Mouse (Mus musculus): ENCODE measurements at regions not wholly inside any gene's neighbourhood (a gene's known extent, or its start where the extent isn't known, plus 50 kb on each side); places are given as distances from the start of the nearest gene placed in this dataset.
A peak's percentile ranks its signal among the peaks of the same experiment; 100 is the strongest.

DNA sequence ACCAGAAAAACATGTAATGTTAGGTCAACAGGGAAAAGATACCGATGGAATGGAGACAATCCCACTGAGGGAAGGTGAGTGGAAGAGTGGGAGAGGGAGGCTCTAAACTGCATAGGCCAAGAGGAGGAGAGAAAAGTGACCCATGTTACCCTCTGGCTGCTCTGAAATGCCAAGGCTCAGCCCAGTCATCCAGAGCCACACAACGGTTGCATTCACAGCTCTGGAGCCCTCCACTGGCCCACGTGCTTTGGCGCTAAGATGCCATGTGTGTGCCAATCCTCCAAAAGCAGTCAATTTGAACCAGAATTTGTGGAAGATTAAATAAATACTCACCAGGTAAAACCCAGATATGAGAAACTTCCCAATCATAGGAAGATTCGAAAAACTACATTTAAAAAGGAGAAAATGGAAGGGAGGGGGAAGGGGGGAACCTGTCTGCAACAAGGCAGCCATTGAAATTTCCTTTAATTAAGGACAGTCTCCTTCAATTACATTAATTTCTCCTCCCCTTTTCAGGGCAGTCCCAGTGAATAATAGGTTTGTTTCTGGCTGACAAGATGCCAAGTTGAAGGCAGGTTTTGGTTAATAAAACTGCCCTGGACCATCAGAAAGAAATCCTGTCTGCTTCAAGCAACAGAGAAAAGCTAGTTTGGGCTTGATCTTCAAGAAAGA, 332.5 kb downstream of the Sorl1 start:
- 0 out of 2 replicates have a peak overlapping the region, but pooled peaks have one; percentile 9 for H3K27ac ChIP-seq
- H3K9ac ChIP-seq: no peak overlapping the region
- H3K36me3 ChIP-seq: no peaks in the 10 kb centered on the region
- 80% methylated on average over 5 of the region's 5 CpGs for WGBS
- H3K27me3 ChIP-seq: no peaks in the 10 kb centered on the region
- no peak for ATAC-seq (ENCODE audit: low FRiP score)
- H3K4me3 ChIP-seq: no peak overlapping the region
- H3K4me2 ChIP-seq: no peak overlapping the region
- H3K9me3 ChIP-seq: no peaks in the 10 kb centered on the region
- H3K4me1 ChIP-seq (replicated peaks): peaks cover 12% of the 10 kb centered on the region

DNA sequence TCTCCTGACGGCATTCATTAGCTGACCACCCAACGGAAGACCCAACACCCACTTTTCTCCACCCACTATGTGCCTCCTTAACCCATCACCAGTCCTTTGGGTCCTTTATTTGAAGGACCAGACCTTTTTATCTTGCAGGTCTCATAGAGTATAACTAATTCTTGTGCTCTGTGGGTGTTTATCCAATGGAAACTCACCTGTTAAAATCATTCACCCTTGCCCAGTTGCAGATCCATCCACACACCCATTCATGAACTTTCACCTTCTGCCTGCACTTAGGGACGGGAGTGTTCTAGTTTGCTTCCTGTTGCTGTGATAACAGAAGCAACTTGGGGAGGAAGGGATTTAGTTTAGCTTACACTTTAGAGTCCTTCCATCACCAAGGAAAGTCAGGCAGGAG, 339.0 kb downstream of the Sorl1 start:
- no peaks in the 10 kb centered on the region for H3K36me3 ChIP-seq
- H3K27me3 ChIP-seq: no peaks in the 10 kb centered on the region
- no peak overlapping the region for H3K27ac ChIP-seq
- H3K4me2 ChIP-seq: no peak overlapping the region
- H3K9ac ChIP-seq: no peak overlapping the region
- no peak for ATAC-seq (ENCODE audit: low FRiP score)
- H3K4me3 ChIP-seq: no peak overlapping the region
- H3K9me3 ChIP-seq: peaks cover 8% of the 10 kb centered on the region; the same call in 1 of the 2 replicates
- H3K4me1 ChIP-seq (replicated peaks): no peaks in the 10 kb centered on the region
- 81% methylated on average over 3 of the region's 3 CpGs for WGBS

DNA sequence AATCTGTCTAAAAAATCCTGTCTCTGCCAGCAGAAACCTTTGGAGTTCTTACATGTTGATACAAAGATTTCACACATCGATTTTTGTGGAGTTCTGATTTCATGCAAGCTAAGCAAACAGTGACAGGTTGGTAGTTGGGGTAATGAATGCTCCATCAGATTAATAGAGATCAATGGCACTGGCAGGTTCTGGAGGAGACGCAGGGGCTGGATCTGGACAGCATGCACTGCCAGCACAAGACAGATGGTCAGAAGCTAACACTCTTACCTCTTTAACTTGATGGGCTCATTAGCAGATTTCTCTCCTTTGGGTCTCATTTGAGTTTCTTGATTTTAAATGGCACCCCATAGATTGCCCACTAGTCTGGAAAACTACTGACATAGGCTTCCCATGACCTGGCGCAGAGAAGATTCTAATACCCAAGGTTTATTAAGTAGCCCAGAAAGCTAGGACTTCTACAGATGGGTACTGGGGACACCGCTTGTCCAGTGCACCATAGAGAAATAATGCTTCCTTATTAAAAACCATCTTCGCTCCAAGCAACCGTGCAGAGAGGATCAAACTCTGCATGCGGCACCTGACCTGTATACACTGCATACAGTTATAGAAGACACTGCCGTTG, 351.7 kb downstream of the Sorl1 start:
- no peaks in the 10 kb centered on the region for H3K27me3 ChIP-seq
- no peak overlapping the region for H3K9ac ChIP-seq
- 0 out of 2 replicates have a peak overlapping the region, but pooled peaks have one; percentile 35 for H3K27ac ChIP-seq
- no peak overlapping the region for H3K4me3 ChIP-seq
- no peak overlapping the region for H3K4me2 ChIP-seq
- no peaks in the 10 kb centered on the region for H3K9me3 ChIP-seq
- no peak for ATAC-seq (ENCODE audit: low FRiP score)
- WGBS: 88% methylated on average over 8 of the region's 8 CpGs
- no peaks in the 10 kb centered on the region for H3K4me1 ChIP-seq (replicated peaks)
- no peaks in the 10 kb centered on the region for H3K36me3 ChIP-seq

DNA sequence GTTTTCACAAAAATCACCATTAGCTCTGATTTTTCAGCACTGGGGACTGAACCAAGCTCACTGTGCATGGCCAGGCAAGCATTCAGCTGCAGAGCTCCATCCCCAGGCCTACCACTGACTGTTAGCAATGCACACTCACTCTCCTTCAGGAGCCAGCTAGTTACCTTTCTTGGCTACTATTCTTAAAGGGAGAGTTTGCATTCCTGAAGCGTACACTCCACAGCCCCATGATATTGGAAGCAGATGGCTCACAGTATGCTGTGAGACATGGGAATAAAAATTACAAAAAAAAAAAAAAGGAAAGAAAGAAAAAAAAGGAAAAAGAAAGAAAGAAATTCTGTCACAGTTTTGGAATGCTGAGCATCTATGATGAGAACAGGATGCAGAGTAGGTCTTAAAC, 352.8 kb downstream of the Sorl1 start:
- H3K36me3 ChIP-seq: no peaks in the 10 kb centered on the region
- H3K27ac ChIP-seq: no peak overlapping the region
- H3K9me3 ChIP-seq: no peaks in the 10 kb centered on the region
- H3K4me1 ChIP-seq (replicated peaks): peaks cover 6% of the 10 kb centered on the region
- ATAC-seq (ENCODE audit: low FRiP score): no peak
- 82% methylated on average over 1 of the region's 1 CpGs for WGBS
- H3K4me3 ChIP-seq: no peak overlapping the region
- H3K27me3 ChIP-seq: no peaks in the 10 kb centered on the region
- no peak overlapping the region for H3K4me2 ChIP-seq
- no peak overlapping the region for H3K9ac ChIP-seq

DNA sequence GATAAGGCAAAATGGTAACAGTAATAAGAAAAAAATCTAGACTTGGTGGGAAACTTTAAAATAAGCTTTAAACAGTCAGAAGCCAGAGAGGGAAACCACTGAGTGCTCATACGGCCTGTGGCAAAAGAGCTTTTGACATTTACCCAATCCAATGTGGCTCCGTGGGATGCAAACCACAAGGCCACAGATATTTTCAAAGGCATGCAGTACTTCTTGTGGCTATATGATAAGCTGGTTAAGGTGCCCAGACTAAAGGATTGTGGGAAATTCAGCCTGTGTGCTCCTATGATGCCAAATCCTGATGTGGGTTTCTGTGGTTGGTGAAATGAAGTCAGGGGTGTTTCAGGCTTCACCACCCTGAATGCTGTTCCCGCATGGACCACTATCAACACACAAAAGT, 355.8 kb downstream of the Sorl1 start:
- no peak overlapping the region for H3K27ac ChIP-seq
- H3K9ac ChIP-seq: no peak overlapping the region
- no peaks in the 10 kb centered on the region for H3K36me3 ChIP-seq
- H3K27me3 ChIP-seq: no peaks in the 10 kb centered on the region
- H3K4me2 ChIP-seq: no peak overlapping the region
- H3K9me3 ChIP-seq: no peaks in the 10 kb centered on the region
- ATAC-seq (ENCODE audit: low FRiP score): no peak
- H3K4me3 ChIP-seq: no peak overlapping the region
- peaks cover 10% of the 10 kb centered on the region for H3K4me1 ChIP-seq (replicated peaks)
- 85% methylated on average over 3 of the region's 3 CpGs for WGBS

DNA sequence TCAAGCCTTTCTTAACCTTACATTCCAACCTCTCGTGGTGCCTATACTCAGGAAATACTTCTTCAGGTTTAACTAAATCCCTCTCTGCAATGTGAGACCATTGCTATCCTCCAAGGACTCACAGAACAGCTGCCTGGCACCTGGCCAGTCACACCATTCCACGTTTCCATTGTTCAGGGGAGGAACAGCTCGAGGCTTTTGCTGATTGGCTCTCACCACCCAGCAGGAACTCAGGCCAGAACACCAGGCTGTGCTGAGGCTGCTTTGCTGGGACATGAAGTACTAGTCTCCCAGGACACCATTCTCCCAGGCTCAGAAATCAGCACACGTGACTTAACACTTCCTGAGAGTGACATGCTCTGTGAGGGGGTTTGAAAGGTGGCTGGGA, 357.6 kb downstream of the Sorl1 start:
- Histone ChIP-seq H3K27ac (peak overlapping the region; percentile 75), H3K9me3 (no peaks in the 10 kb centered on the region), H3K27me3 (no peaks in the 10 kb centered on the region), H3K9ac (no peak overlapping the region), H3K36me3 (no peaks in the 10 kb centered on the region), H3K4me2 (no peak overlapping the region), H3K4me3 (no peak overlapping the region), H3K4me1 (replicated peaks) (peaks cover 10% of the 10 kb centered on the region)
- peak; percentile 74 for ATAC-seq (ENCODE audit: low FRiP score)
- WGBS: 9% methylated on average over 4 of the region's 4 CpGs

DNA sequence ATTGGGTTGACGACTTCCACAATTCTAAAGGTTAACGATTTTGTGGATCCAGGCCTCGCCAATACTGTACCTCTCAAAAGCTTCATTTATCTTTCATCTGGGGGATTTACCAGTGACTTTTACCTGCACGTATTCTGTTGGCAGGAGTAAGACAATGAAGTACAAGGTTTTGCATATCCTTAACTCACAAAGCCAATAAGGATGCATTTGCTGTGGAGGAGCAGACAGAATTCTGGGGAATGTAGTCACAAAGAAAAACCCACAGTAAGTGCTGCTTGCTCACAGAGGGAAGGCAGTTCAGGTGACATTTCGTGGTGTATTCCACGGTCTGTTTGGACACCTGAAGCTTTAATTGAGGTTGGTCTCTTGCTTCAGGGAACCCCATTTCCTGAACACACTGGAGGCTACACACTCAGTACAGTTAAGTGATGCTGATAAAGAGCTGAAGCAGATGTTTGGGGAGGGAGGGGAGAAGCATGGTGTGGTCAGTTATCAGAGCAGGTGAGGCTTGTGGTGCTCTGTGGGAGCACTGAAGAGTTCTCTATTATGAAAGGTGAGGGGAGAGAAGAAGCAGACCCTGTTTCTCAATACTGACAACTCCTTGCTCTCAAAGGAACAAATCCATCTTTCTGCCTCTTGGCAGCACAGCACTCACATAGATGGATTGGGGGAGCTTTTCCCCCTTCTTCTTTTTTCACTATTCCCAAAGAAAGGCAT, 358.1 kb downstream of the Sorl1 start:
- Histone ChIP-seq H3K36me3 (no peaks in the 10 kb centered on the region), H3K4me1 (replicated peaks) (peaks cover 10% of the 10 kb centered on the region), H3K9ac (no peak overlapping the region), H3K4me2 (no peak overlapping the region), H3K9me3 (no peaks in the 10 kb centered on the region), H3K27me3 (no peaks in the 10 kb centered on the region), H3K27ac (peak overlapping the region; percentile 75), H3K4me3 (no peak overlapping the region)
- 89% methylated on average over 6 of the region's 6 CpGs for WGBS
- ATAC-seq (ENCODE audit: low FRiP score): peak; percentile 17; the same call in 1 of the 2 replicates

DNA sequence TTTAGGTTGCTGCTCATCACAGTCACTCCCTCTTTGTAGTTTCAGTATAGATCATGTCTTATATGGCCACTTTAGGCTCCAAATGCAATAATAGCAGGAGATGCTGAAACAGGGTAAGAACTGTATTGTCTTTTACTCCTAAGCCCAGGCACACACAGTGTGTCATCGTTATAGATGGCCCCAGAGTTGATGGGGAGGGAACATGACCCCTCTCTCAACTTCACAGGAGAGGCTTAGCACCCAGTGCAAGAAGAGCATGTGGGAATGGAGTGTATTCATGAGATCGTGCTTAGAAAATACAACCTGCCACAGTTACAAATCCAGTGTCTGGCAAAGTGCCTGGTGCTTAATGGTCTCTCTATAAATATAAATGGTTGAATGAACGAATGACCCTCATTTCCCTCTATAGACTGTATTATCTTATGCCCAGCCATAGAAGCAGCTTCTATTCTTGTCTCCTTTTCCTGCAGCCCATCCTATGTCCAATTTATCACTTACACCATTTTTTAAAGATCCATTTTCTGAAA, 363.0 kb downstream of the Sorl1 start:
- Histone ChIP-seq H3K4me3 (no peak overlapping the region), H3K9me3 (no peaks in the 10 kb centered on the region), H3K36me3 (no peaks in the 10 kb centered on the region), H3K4me2 (no peak overlapping the region), H3K4me1 (replicated peaks) (peaks cover 2% of the 10 kb centered on the region; the same call in 1 of the 2 replicates), H3K27ac (no peak overlapping the region), H3K9ac (no peak overlapping the region), H3K27me3 (no peaks in the 10 kb centered on the region)
- ATAC-seq (ENCODE audit: low FRiP score): no peak
- 53% methylated on average over 3 of the region's 3 CpGs for WGBS

DNA sequence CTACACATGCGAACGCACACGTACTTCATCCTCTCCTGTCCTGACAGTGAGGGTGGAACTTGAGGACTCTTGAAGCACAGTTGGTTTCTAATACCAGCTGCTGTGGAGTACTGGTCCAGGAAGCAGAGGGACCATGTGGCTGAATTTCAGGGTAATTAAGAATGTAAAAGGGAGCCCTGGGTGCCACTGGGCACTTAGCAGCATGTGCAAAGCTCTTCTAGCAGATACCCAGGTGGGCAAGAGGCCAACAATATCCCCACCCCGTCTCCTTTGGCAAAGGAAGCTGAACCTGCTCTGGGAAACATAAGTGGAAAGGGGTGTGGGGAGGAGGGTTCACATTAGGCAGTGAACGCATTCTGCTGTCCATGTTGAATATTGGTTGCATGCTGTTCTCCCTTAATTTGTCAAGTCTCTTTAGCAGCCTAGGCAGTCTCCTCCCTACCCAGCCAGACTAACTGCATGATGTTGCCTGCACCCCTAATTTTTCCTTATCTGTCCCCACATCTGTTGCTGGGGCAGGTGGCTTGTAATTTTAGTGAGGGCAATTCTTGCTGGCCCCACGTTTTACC, 369.6 kb downstream of the Sorl1 start:
- no peaks in the 10 kb centered on the region for H3K27me3 ChIP-seq
- ATAC-seq (ENCODE audit: low FRiP score): peak; percentile 68
- no peak overlapping the region for H3K4me2 ChIP-seq
- H3K27ac ChIP-seq: peak overlapping the region; percentile 52
- no peaks in the 10 kb centered on the region for H3K9me3 ChIP-seq
- WGBS: 56% methylated on average over 6 of the region's 6 CpGs
- H3K4me3 ChIP-seq: no peak overlapping the region
- peaks cover 11% of the 10 kb centered on the region for H3K4me1 ChIP-seq (replicated peaks)
- no peaks in the 10 kb centered on the region for H3K36me3 ChIP-seq
- no peak overlapping the region for H3K9ac ChIP-seq

DNA sequence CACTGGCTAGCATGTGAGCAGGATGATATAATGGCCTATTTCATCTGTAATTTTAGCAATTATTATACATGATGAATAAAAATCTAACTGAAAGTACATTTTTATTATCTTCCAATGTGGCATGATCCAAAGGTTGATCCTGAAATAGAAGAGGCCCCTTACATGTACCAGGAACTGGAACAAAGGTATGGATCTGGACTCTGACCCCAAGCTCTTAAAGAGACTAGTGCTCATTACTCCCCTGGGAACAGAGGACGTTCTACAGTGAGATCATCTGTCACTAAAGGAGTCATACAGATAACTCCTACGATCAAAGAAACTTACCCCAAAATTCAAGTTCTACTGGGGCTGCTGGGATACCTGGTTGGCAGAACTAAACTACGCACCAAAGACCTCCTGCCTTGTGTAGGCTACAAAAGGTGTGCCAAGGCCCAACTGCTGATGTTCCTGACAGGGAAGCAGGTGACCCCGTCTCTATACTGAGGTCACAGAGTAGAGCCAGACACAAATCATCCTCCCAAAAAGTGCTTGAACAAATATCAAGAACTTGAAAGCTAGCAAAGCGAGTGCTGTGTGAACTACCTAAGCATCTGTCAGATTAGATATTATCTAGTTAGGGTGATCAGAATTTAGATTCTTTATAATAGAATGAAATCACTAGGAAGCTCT, 378.0 kb downstream of the Sorl1 start:
- no peaks in the 10 kb centered on the region for H3K27me3 ChIP-seq
- no peak overlapping the region for H3K27ac ChIP-seq
- ATAC-seq (ENCODE audit: low FRiP score): no peak
- H3K4me3 ChIP-seq: no peak overlapping the region
- H3K9ac ChIP-seq: no peak overlapping the region
- H3K4me1 ChIP-seq (replicated peaks): no peaks in the 10 kb centered on the region
- H3K9me3 ChIP-seq: no peaks in the 10 kb centered on the region
- WGBS: 86% methylated on average over 5 of the region's 5 CpGs
- H3K36me3 ChIP-seq: no peaks in the 10 kb centered on the region
- H3K4me2 ChIP-seq: no peak overlapping the region

DNA sequence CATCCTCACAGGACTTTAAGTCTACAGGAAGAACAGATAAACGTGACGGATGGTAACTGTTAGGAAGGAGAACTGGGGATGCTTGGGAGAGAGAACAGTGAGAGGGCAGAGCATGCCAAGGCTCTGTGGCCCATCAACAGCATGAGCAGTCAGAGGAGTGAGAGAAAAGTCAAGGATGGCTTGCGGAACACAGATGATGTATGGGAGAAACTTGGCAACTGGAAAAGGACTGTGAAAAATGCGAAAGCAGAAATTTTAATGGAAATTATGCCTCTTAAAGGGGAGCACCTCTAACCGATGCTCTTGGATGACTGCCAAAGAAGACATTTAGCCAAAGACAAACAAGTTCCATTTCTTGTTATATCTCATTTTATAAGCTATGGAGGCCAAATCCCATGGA, 382.6 kb downstream of the Sorl1 start:
- no peaks in the 10 kb centered on the region for H3K27me3 ChIP-seq
- H3K27ac ChIP-seq: no peak overlapping the region
- no peaks in the 10 kb centered on the region for H3K9me3 ChIP-seq
- no peaks in the 10 kb centered on the region for H3K36me3 ChIP-seq
- WGBS: 65% methylated on average over 5 of the region's 5 CpGs
- H3K9ac ChIP-seq: no peak overlapping the region
- no peak overlapping the region for H3K4me2 ChIP-seq
- peaks cover 15% of the 10 kb centered on the region for H3K4me1 ChIP-seq (replicated peaks)
- ATAC-seq (ENCODE audit: low FRiP score): no peak
- H3K4me3 ChIP-seq: no peak overlapping the region

DNA sequence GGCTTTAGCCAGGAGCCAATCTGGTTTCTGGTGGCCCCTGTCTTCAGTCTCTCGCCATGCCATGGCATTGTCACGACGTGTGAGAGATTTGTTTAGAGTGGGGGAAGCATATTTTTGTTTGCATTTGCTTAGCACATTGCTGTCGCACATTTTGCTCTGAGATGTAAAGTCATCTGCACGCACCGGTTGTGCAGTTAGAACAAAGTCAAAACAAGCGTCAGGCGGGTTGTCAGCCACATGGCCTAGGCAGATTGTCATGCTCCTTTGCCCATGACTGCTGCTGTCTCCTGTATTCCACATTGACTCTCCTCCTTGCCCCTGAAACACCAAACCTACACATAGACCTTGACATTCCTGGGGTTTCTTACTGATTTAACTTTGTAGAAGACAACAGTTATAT, 383.6 kb downstream of the Sorl1 start:
- no peak overlapping the region for H3K9ac ChIP-seq
- no peak overlapping the region for H3K4me3 ChIP-seq
- WGBS: 93% methylated on average over 8 of the region's 8 CpGs
- no peak overlapping the region for H3K4me2 ChIP-seq
- no peak for ATAC-seq (ENCODE audit: low FRiP score)
- no peak overlapping the region for H3K27ac ChIP-seq
- H3K4me1 ChIP-seq (replicated peaks): peaks cover 19% of the 10 kb centered on the region
- H3K9me3 ChIP-seq: no peaks in the 10 kb centered on the region
- H3K27me3 ChIP-seq: no peaks in the 10 kb centered on the region
- H3K36me3 ChIP-seq: no peaks in the 10 kb centered on the region
